Mouse (Mus musculus) heart, adult 8-10 months (tissue): Measurements from ENCODE around the gene Dio2. TPM values are rescaled to one million over a fixed set of nuclear protein-coding genes. Genes with fewer than 3 reads are reported as not detected.

ENCODE experiments used
- DNase-seq: peaks from one replicate; pipeline ENCODE4 v3.0.0; 2022; ENCODE audit warnings: low spot score
- total RNA-seq, 4 experiments: library from RNA; stranded (reverse); gene quantifications; 2 replicates each; pipeline ENCODE4 v1.2.4; 2022

The Dio2 gene
- under 1 TPM; 0.44 to 0.69 (median 0.56) TPM for total RNA-seq

- peak; percentile 8 for DNase-seq
These were observed at the start of gene Dio2 for GRCm38 (mm10) chr12:90738388-90739223. TSS of gene Dio2 (minus strand) at chr12:90738438.

- no peak for DNase-seq
These were observed 43.2 kb upstream of the Dio2 start for GRCm38 (mm10) chr12:90781438-90781837.

- no peak for DNase-seq
These were observed 6.5 kb upstream of the Dio2 start for GRCm38 (mm10) chr12:90744752-90745151.

- no peak for DNase-seq
These were observed 5.4 kb upstream of the Dio2 start for GRCm38 (mm10) chr12:90743633-90744032.

- peak; percentile 42 for DNase-seq
These were observed 2.2 kb upstream of the Dio2 start for GRCm38 (mm10) chr12:90740468-90740867.

- no peak for DNase-seq
These were observed 306 bp downstream of the Dio2 start for GRCm38 (mm10) chr12:90737932-90738331.

- DNase-seq = no peak
These were observed 2.8 kb downstream of the Dio2 start for GRCm38 (mm10) chr12:90735447-90735846.

GRCm38 (mm10) chr12:90734503-90734902 is 3.7 kb downstream of the Dio2 start:
- DNase-seq = no peak

- no peak for DNase-seq
These were observed 4.5 kb downstream of the Dio2 start for GRCm38 (mm10) chr12:90733721-90734120.

- peak; percentile 23 for DNase-seq
These were observed 8.6 kb downstream of the Dio2 start for GRCm38 (mm10) chr12:90729648-90730047.

GRCm38 (mm10) chr12:90725107-90725506 is 13.1 kb downstream of the Dio2 start:
- no peak for DNase-seq

- no peak for DNase-seq
These were observed 13.6 kb downstream of the Dio2 start for GRCm38 (mm10) chr12:90724644-90725043.

- no peak for DNase-seq
These were observed 44.1 kb downstream of the Dio2 start for GRCm38 (mm10) chr12:90694135-90694534.
